Mouse (Mus musculus) neural tube, embryonic 10.5 days (tissue): ENCODE measurements around the gene Aldh1b1.

Experiments
- DNase-seq: peaks from one replicate; pipeline ENCODE4 v3.0.0-alpha.2; 2017; ENCODE audit warnings: low spot score; ENCODE audit errors: extremely low spot score

Aldh1b1 gene

DNA sequence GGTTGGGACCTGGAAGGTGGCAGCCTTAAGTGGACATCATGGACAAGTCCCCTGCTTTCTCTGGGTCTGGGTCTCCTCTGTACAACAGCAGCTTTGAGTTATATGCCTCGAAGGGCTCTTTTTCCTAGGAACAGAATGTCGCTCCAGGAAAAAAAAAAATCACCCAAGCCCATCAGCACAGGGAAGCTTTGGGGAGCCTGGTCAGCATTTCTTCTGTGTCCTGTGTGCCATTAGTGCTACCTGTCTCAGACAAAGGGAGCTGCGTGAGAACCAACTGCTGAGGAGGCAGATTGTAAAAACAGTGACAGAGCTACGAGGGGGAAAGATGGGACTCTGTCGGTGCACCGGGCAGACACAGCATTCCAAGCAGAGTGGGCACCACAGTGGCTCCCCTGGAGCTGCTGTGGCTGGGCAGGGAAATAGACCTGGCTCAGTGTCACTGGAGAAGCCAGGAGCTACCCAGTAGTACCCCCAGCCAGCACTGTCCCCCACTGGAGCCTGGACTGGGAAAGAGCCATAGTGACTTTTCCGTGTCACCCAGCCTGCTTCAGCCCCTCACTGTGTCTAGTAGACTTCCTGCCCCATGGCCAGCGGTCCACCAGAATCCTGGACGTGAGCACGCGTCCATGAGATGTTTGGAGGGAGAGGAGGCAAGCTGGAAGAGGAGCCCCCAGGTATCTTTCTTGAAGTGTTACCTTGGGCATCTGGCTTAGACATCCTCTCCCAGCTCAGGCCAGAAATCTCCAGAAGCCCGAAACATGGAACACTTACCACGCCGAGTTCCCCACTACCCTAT lies 26.1 kb downstream of the Aldh1b1 start:
- no peak for DNase-seq

GRCm38 (mm10) chr4:45826275-45827040 lies 27.6 kb downstream of the Aldh1b1 start, which contains the start of gene Igfbpl1:
Igfbpl1 (minus strand) TSS chr4:45826923.
- peak; percentile 67 for DNase-seq

DNA sequence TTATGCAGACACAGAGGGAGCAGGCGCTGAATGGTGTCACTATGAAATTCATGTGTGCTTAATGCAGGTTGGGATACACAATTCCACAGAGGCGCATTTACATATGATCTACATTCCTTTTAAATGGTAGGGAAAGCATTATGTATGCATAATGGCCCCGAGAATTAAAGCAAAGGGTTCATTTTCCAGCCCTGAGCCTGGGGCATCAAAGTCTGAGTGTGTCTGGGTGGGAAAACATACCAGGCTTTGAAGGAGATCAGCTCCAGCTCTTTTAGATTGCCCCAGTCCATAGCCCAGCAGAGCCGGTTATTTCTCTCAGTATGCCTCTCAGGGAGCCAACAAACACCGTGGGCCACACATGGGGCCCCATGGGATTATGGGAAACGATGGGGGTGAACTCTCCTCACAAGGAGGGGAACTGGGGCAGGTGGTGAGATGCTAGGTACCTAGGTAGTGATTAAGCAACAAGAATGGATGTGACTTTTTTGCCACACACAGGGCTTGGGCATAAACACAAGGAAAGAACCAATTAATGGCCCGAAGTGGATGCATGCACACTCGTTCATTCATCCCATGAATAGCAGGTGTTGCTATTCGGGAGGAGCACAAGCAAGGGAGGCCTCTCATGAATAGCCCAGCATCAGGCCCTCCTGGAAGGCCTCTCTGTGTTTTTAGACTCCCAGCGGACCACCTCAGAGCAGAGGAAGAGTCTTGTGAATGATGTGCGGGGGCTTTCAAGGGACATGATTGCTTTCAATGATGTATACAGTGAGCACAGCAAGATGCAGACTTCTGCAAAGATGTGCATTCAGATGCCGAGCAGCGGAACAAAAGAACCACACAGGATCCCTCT lies 31.3 kb downstream of the Aldh1b1 start:
- peak; percentile 14 for DNase-seq

DNA sequence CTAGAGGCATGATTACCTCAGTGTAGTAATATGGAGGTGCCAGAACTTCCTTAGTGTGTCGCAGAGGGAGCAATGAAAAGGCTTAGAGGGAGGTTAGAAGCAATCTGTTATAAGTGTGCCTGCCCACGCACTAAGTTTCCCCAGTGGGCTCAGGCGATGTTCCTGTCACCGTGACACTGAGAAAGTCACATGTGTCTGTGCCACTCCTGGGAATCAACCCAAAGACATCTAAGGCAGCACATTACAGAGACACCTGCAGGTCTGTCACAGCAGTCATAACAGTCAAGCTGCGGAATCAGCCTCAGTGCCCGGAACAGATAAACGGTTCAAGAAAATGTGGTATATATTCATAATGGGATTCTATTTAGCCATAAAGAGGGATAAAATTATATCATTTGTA lies 33.2 kb downstream of the Aldh1b1 start:
- no peak for DNase-seq

GRCm38 (mm10) chr4:45833461-45833860 lies 34.6 kb downstream of the Aldh1b1 start:
- DNase-seq, result peak; percentile 12

DNA sequence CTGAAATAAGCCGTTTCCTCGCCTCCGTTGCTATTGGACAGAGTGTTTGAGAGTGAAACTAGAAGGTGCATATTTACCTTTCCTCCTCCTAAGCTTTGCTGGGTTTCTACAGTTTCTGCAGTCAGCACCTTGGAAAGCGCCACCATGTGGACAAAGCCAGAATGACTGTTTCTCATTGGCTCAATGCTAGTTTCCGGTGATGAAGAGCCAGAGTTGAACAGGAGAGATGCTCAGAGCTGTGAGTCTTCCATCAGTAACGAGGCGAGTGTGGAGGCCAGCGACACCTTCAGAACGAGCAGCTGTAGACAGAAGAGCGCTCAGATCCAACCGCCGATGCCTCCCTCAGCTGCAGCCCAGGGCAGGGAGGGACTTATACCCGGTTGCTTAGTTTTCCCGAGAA lies 45.5 kb downstream of the Aldh1b1 start:
- DNase-seq, result peak; percentile 67

- DNase-seq, result no peak
Measured at GRCm38 (mm10) chr4:45846263-45846662, 47.4 kb downstream of the Aldh1b1 start.

DNA sequence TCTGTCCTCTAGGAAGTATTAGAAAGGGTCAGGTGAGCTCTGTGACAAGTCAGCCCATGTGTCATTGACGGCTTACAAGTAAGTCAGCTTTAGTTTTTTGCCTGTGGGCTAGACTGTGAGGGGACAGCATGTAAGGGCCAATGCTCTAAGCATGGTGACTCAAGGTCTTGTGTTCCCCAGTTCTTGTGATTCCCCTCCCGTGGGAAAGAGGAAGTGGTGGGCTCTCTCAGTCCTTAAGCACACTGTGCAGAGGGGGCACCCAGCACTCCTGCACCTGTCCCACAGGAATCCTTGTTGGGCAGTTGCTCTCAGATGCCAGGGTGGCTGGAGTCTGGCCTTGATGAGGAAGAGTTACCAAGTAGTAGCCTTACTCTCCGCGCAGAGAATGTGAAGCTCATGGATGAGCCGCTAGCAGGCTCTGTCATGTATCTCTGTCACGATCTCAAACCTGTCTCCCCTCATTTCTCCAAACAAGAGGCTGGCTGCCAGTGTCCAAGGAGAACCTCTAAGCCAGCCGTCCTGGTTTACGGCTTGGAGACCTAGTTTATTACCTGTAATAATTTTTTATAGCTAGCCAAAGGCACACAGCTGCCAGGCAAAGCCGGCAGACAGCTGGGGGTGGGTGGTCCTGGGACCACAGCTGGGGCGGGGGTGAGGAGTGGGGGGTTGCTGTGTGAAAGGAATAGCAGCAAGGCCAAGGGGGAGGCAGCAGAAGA lies 49.4 kb downstream of the Aldh1b1 start, which contains the start of gene Stra6l:
Stra6l (plus strand) TSS at position 556 of the 716 bp plus-strand sequence.
- no peak for DNase-seq

DNA sequence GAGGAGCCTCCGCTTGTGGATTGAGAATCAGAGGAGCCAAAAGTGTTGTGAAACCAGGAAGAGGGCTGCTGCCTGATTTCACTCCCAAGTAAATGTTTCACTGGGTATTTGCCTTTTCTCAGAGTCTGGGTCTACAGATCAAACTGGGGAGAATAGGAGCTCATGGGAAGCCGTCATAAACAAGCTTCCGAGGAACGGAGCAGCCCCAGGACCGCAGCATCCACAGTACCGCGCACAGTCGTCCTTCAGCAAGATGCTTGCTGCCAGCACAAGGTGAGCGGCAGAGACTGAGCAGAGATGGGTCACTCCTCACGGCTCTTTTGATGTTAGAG lies 50.0 kb downstream of the Aldh1b1 start:
- DNase-seq, result no peak

DNA sequence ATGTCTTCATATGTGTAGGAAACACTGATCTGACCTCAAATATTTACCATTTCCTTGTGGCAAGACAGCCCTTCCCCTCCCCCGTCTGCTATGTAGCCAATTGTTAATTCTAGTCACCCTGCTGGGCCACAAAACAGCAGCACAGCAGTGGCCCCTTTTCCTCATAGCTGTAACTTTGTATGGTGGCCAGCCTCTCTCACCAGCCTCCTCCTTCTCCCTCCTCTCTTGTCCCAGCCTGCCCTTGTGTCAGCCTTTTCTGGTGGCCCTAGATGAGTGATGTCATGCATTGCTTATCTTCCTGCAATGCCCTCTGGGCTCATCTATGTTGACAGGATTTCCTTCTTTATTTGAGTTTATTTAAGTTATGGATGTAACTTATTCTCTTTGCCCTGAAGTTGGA lies 50.6 kb downstream of the Aldh1b1 start:
- no peak for DNase-seq

GRCm38 (mm10) chr4:45851640-45852051 lies 52.8 kb downstream of the Aldh1b1 start:
- DNase-seq, result peak; percentile 34

- DNase-seq, result no peak
Measured at GRCm38 (mm10) chr4:45853496-45854246, 54.8 kb downstream of the Aldh1b1 start.
